Mouse (Mus musculus): ENCODE measurements around the gene Gm13277. TPM values are rescaled to one million over a fixed set of nuclear protein-coding genes. Genes with fewer than 3 reads are reported as not detected.
A peak's percentile ranks its signal among the peaks of the same experiment; 100 is the strongest.
"Not testable (repeated sequence)": the region's sequence is repeated elsewhere in the genome, so short reads cannot be mapped to it uniquely, and the experiment has no call there.

Gm13277 gene
- total and polyA plus RNA-seq, 3 experiments, result not detected

GRCm38 (mm10) chr4:88779550-88779949 is 8.9 kb upstream of the Gm13277 start, which contains the start of gene Gm13272:
Gene Gm13272, plus strand, starts transcription at chr4:88779850.
- H3K27me3 ChIP-seq (replicated peaks), result not testable (repeated sequence)

GRCm38 (mm10) chr4:88780320-88780719 is 8.1 kb upstream of the Gm13277 start:
- H3K9ac ChIP-seq (ENCODE audit: insufficient read depth, low read depth); H3K27ac ChIP-seq (ENCODE audit: insufficient read depth, low read depth); H3K4me2 ChIP-seq (ENCODE audit: insufficient read depth, low read depth, poor library complexity, severe bottlenecking); H3K27me3 ChIP-seq (replicated peaks); H3K79me2 ChIP-seq (replicated peaks; ENCODE audit: control insufficient read depth, extremely low read depth, insufficient read depth, poor library complexity, severe bottlenecking); H3K4me1 ChIP-seq (ENCODE audit: control insufficient read depth in 1 of 2, insufficient read depth in 2 of 2); dilution Hi-C loops (cut with MboI; ENCODE audit: extremely low pct_ligation_motif_present, extremely low pct_unique_long_range_greater_than_20kb, low sequenced_read_pairs); in situ Hi-C loops (cut with MboI; ENCODE audit: low pct_ligation_motif_present, low pct_unique_long_range_greater_than_20kb, low sequenced_read_pairs); H3K9me3 ChIP-seq (replicated peaks; ENCODE audit: low read length); DNase-seq (ENCODE audit: extremely low read depth); H3K4me3 ChIP-seq (replicated peaks in 1 of 3; ENCODE audit: low read depth in 2 of 3, low read length in 2 of 3, poor library complexity in 1 of 3); H3K36me3 ChIP-seq (replicated peaks in 1 of 2; ENCODE audit: control insufficient read depth in 1 of 2, insufficient read depth in 1 of 2, low read length in 1 of 2): not testable (repeated sequence)

More at GRCm38 (mm10) chr4:88779550-88779949, 8.9 kb upstream of the Gm13277 start, which contains the start of gene Gm13272:
- H3K36me3 ChIP-seq (replicated peaks in 1 of 2; ENCODE audit: control insufficient read depth in 1 of 2, insufficient read depth in 1 of 2, low read length in 1 of 2); H3K9ac ChIP-seq (ENCODE audit: insufficient read depth, low read depth); H3K4me3 ChIP-seq (replicated peaks in 1 of 3; ENCODE audit: low read depth in 2 of 3, low read length in 2 of 3, poor library complexity in 1 of 3); H3K27ac ChIP-seq (ENCODE audit: insufficient read depth, low read depth); DNase-seq (ENCODE audit: extremely low read depth); H3K4me2 ChIP-seq (ENCODE audit: insufficient read depth, low read depth, poor library complexity, severe bottlenecking); H3K9me3 ChIP-seq (replicated peaks; ENCODE audit: low read length); dilution Hi-C loops (cut with MboI; ENCODE audit: extremely low pct_ligation_motif_present, extremely low pct_unique_long_range_greater_than_20kb, low sequenced_read_pairs); H3K79me2 ChIP-seq (replicated peaks; ENCODE audit: control insufficient read depth, extremely low read depth, insufficient read depth, poor library complexity, severe bottlenecking); in situ Hi-C loops (cut with MboI; ENCODE audit: low pct_ligation_motif_present, low pct_unique_long_range_greater_than_20kb, low sequenced_read_pairs); H3K4me1 ChIP-seq (ENCODE audit: control insufficient read depth in 1 of 2, insufficient read depth in 2 of 2): not testable (repeated sequence)

GRCm38 (mm10) chr4:88781831-88782230 is 6.6 kb upstream of the Gm13277 start, which contains the start of gene Ifnz:
Gene Ifnz, plus strand, starts transcription at chr4:88782131.
- H3K79me2 ChIP-seq (replicated peaks; ENCODE audit: control insufficient read depth, extremely low read depth, insufficient read depth, poor library complexity, severe bottlenecking); H3K9me3 ChIP-seq (replicated peaks; ENCODE audit: low read length); dilution Hi-C loops (cut with MboI; ENCODE audit: extremely low pct_ligation_motif_present, extremely low pct_unique_long_range_greater_than_20kb, low sequenced_read_pairs); in situ Hi-C loops (cut with MboI; ENCODE audit: low pct_ligation_motif_present, low pct_unique_long_range_greater_than_20kb, low sequenced_read_pairs); H3K27me3 ChIP-seq (replicated peaks); H3K4me2 ChIP-seq (ENCODE audit: insufficient read depth, low read depth, poor library complexity, severe bottlenecking); H3K4me1 ChIP-seq (ENCODE audit: control insufficient read depth in 1 of 2, insufficient read depth in 2 of 2); H3K36me3 ChIP-seq (replicated peaks in 1 of 2; ENCODE audit: control insufficient read depth in 1 of 2, insufficient read depth in 1 of 2, low read length in 1 of 2); DNase-seq (ENCODE audit: extremely low read depth); H3K27ac ChIP-seq (ENCODE audit: insufficient read depth, low read depth); H3K9ac ChIP-seq (ENCODE audit: insufficient read depth, low read depth): not testable (repeated sequence)
- peak within 1 kb of the TSS in 1 of 3 experiments; percentile 60 for H3K4me3 ChIP-seq (replicated peaks in 1 of 3; ENCODE audit: low read depth in 2 of 3, low read length in 2 of 3, poor library complexity in 1 of 3)

- dilution Hi-C loops (cut with MboI; ENCODE audit: extremely low pct_ligation_motif_present, extremely low pct_unique_long_range_greater_than_20kb, low sequenced_read_pairs); H3K9me3 ChIP-seq (replicated peaks; ENCODE audit: low read length); DNase-seq (ENCODE audit: extremely low read depth); H3K36me3 ChIP-seq (replicated peaks in 1 of 2; ENCODE audit: control insufficient read depth in 1 of 2, insufficient read depth in 1 of 2, low read length in 1 of 2); in situ Hi-C loops (cut with MboI; ENCODE audit: low pct_ligation_motif_present, low pct_unique_long_range_greater_than_20kb, low sequenced_read_pairs); H3K9ac ChIP-seq (ENCODE audit: insufficient read depth, low read depth); H3K4me1 ChIP-seq (ENCODE audit: control insufficient read depth in 1 of 2, insufficient read depth in 2 of 2); H3K4me2 ChIP-seq (ENCODE audit: insufficient read depth, low read depth, poor library complexity, severe bottlenecking); H3K27me3 ChIP-seq (replicated peaks); H3K79me2 ChIP-seq (replicated peaks; ENCODE audit: control insufficient read depth, extremely low read depth, insufficient read depth, poor library complexity, severe bottlenecking); H3K27ac ChIP-seq (ENCODE audit: insufficient read depth, low read depth): not testable (repeated sequence)
- H3K4me3 ChIP-seq (replicated peaks in 1 of 3; ENCODE audit: low read depth in 2 of 3, low read length in 2 of 3, poor library complexity in 1 of 3), result peak overlapping the region in 1 of 3 experiments; percentile 60
These were observed 6.1 kb upstream of the Gm13277 start for GRCm38 (mm10) chr4:88782335-88782734.

GRCm38 (mm10) chr4:88785409-88785808 is 3.0 kb upstream of the Gm13277 start, which contains the start of gene Gm13276:
Gene Gm13276, plus strand, starts transcription at chr4:88785709.
- H3K79me2 ChIP-seq (replicated peaks; ENCODE audit: control insufficient read depth, extremely low read depth, insufficient read depth, poor library complexity, severe bottlenecking); H3K4me1 ChIP-seq (ENCODE audit: control insufficient read depth in 1 of 2, insufficient read depth in 2 of 2); H3K36me3 ChIP-seq (replicated peaks in 1 of 2; ENCODE audit: control insufficient read depth in 1 of 2, insufficient read depth in 1 of 2, low read length in 1 of 2); H3K4me3 ChIP-seq (replicated peaks in 1 of 3; ENCODE audit: low read depth in 2 of 3, low read length in 2 of 3, poor library complexity in 1 of 3); H3K9me3 ChIP-seq (replicated peaks; ENCODE audit: low read length); H3K9ac ChIP-seq (ENCODE audit: insufficient read depth, low read depth); dilution Hi-C loops (cut with MboI; ENCODE audit: extremely low pct_ligation_motif_present, extremely low pct_unique_long_range_greater_than_20kb, low sequenced_read_pairs); H3K4me2 ChIP-seq (ENCODE audit: insufficient read depth, low read depth, poor library complexity, severe bottlenecking); in situ Hi-C loops (cut with MboI; ENCODE audit: low pct_ligation_motif_present, low pct_unique_long_range_greater_than_20kb, low sequenced_read_pairs); H3K27ac ChIP-seq (ENCODE audit: insufficient read depth, low read depth); H3K27me3 ChIP-seq (replicated peaks); DNase-seq (ENCODE audit: extremely low read depth): not testable (repeated sequence)

- H3K9ac ChIP-seq (ENCODE audit: insufficient read depth, low read depth); DNase-seq (ENCODE audit: extremely low read depth); in situ Hi-C loops (cut with MboI; ENCODE audit: low pct_ligation_motif_present, low pct_unique_long_range_greater_than_20kb, low sequenced_read_pairs); H3K79me2 ChIP-seq (replicated peaks; ENCODE audit: control insufficient read depth, extremely low read depth, insufficient read depth, poor library complexity, severe bottlenecking); H3K9me3 ChIP-seq (replicated peaks; ENCODE audit: low read length); dilution Hi-C loops (cut with MboI; ENCODE audit: extremely low pct_ligation_motif_present, extremely low pct_unique_long_range_greater_than_20kb, low sequenced_read_pairs); H3K4me1 ChIP-seq (ENCODE audit: control insufficient read depth in 1 of 2, insufficient read depth in 2 of 2); H3K4me2 ChIP-seq (ENCODE audit: insufficient read depth, low read depth, poor library complexity, severe bottlenecking); H3K27ac ChIP-seq (ENCODE audit: insufficient read depth, low read depth); H3K36me3 ChIP-seq (replicated peaks in 1 of 2; ENCODE audit: control insufficient read depth in 1 of 2, insufficient read depth in 1 of 2, low read length in 1 of 2); H3K27me3 ChIP-seq (replicated peaks); H3K4me3 ChIP-seq (replicated peaks in 1 of 3; ENCODE audit: low read depth in 2 of 3, low read length in 2 of 3, poor library complexity in 1 of 3): not testable (repeated sequence)
These were observed 2.8 kb downstream of the Gm13277 start, which contains the start of gene Gm13278 for GRCm38 (mm10) chr4:88791250-88791649. Gene Gm13278, plus strand, starts transcription at chr4:88791550.

Measured in CH12.LX (cell line).